Mouse (Mus musculus): ENCODE results near the gene Mcm6. TPM values are rescaled to one million over a fixed set of nuclear protein-coding genes. Genes with fewer than 3 reads are reported as not detected.

Mcm6 gene
- total RNA-seq (2017) = 366 and 400 TPM in 2 replicates

DNA sequence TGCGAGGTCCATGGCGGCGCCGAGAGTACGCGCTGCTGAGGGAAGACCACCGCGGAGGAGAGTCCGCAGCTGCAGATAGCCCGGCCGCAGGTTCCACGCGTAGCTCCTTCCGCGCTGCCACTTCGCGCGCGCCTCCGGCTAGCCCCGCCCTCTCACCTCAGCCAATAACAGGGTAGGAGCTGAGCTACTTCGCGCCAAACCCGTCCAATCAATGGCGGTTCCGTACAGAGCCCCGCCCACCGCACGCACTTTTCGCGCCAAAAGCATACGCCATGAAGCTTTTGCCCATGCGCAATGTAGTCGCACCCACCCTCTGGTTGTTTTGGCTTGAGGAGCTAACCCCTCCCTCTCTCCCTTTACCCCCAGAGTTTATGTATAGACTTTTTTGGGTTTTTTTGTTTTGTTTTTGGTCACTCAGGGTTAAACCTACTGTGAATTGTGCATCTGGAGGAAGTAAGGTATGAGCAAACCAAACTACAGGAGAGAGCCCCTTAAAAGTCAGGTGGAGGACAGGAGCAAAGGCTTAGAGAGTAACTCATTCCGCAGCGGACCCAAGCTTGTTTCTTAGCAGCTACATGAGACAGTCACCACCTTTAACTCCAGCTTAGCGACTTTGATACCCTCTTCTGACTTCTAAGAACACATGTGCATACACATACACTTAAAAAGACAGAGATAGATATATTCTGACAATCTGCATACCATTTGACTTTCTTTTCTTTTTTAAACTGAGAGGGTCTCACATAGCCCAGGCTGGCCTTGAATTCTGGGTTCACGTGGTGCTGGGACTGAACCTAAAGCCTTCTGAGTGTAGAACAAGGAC lies at the start of gene Mcm6:
TSS of gene Mcm6 (minus strand) at position 111 of the 823 bp plus-strand sequence.
- ATAC-seq (replicated peaks in 1 of 2; ENCODE audit: insufficient read depth in 1 of 2, low FRiP score in 2 of 2, low TSS enrichment in 1 of 2, low read depth in 1 of 2, poor library complexity in 2 of 2, severe bottlenecking in 2 of 2) = peak; percentile 93 to 95

DNA sequence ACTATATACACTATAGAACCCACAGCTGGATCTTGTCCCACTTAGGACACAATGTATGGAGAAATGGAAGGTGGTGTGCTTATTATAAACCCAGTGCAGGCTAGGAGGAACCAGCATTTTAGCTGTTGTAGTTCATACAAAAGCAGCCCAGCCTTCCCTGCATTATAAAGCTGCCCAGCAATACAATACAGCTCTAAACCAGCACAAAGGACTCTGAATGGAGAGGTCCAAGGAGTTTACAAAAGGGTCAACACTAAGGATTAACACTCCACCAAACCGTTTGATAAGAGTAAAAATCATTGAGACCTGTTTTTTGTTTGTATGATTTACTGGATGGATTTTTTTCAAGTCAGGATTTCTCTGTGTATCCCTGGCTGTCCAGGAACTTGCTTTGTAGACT lies 47.4 kb upstream of the Mcm6 start:
- ATAC-seq (replicated peaks in 1 of 2; ENCODE audit: insufficient read depth in 1 of 2, low FRiP score in 2 of 2, low TSS enrichment in 1 of 2, low read depth in 1 of 2, poor library complexity in 2 of 2, severe bottlenecking in 2 of 2) = no peak

DNA sequence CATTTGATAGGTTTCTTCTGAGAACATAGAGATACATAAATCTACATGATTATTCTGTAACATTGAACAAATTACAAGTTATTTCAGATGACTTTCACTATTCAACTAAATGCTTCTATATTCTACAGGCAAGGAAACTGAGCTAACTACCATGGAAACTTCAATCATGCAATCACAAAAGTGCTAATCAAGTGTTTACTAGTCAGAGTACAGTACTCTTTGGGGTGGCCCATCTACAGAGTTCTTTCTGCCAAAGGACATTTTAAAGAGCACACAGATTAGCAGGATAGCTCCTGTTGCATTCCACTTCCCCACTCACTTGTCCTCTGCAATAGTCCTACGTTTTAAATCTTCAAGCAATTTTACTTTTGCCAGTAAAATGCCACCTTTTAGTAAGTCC lies 46.2 kb upstream of the Mcm6 start:
- ATAC-seq (replicated peaks in 1 of 2; ENCODE audit: insufficient read depth in 1 of 2, low FRiP score in 2 of 2, low TSS enrichment in 1 of 2, low read depth in 1 of 2, poor library complexity in 2 of 2, severe bottlenecking in 2 of 2) = no peak

- no peak for ATAC-seq (replicated peaks in 1 of 2; ENCODE audit: insufficient read depth in 1 of 2, low FRiP score in 2 of 2, low TSS enrichment in 1 of 2, low read depth in 1 of 2, poor library complexity in 2 of 2, severe bottlenecking in 2 of 2)
These were observed 45.6 kb upstream of the Mcm6 start for GRCm38 (mm10) chr1:128405041-128405481.

DNA sequence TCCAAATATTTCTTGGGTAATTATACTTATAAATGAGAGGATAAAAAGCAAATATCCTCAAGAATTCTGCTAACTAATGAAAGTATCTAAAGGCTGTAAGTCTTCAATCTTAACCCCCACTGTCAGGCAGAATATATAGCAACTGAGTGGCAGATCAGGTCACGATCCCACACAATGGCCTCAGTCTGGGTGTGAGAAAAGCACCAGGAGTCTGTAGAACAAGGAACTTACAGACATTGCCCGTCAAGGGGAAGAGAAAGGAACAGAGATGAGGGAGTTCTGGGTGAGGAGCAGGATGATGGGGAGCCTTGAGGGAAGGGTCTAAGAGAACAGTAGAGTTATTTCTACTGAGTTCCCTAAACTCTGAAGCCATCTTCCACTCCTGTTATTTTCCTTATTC lies 41.5 kb upstream of the Mcm6 start:
- no peak for ATAC-seq (replicated peaks in 1 of 2; ENCODE audit: insufficient read depth in 1 of 2, low FRiP score in 2 of 2, low TSS enrichment in 1 of 2, low read depth in 1 of 2, poor library complexity in 2 of 2, severe bottlenecking in 2 of 2)

DNA sequence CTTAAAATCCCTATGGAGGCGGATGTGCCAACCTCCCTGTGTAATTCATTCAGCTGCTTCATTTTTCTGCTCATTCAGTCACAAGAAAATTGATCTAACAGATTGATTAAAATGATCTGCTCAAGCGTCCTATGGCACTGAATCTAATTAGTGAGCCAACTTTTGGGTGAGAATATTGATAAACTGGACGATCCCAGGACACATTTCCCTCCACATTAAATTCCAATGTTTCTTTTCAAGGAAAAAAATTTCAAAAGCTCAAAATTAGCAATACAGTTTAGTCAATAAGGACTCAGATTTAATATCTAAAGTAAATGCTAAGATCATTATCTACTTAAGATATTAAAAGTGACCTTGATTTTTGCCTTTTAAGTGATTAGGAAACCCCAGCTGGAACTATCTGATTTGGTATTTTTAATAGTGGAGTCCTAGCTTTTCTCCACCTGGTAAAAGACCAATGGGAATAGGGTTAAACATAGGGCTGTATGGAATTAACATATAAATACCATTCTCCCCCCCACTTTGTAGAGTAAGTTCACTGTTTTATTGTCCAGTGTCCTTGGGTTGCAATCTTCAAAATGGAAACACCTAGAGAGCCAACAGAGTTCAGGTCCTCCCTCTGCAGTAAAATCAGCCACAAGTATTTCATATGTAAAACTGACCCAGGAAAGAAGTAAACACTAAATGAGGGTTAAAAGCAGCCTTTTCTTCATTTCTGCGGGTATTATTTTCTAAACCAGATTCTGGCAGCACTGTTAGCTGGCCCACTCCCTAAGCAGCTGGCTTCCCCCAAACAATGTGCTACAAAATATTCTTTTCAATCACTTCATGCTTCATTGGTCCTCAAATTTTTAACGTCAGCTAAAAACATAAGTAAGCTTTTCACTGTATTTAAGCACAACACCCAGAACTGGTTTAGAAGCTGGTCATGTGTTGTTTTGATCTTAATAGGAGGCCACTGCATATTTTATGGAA lies 40.8 kb upstream of the Mcm6 start:
- ATAC-seq (replicated peaks in 1 of 2; ENCODE audit: insufficient read depth in 1 of 2, low FRiP score in 2 of 2, low TSS enrichment in 1 of 2, low read depth in 1 of 2, poor library complexity in 2 of 2, severe bottlenecking in 2 of 2) = no peak

DNA sequence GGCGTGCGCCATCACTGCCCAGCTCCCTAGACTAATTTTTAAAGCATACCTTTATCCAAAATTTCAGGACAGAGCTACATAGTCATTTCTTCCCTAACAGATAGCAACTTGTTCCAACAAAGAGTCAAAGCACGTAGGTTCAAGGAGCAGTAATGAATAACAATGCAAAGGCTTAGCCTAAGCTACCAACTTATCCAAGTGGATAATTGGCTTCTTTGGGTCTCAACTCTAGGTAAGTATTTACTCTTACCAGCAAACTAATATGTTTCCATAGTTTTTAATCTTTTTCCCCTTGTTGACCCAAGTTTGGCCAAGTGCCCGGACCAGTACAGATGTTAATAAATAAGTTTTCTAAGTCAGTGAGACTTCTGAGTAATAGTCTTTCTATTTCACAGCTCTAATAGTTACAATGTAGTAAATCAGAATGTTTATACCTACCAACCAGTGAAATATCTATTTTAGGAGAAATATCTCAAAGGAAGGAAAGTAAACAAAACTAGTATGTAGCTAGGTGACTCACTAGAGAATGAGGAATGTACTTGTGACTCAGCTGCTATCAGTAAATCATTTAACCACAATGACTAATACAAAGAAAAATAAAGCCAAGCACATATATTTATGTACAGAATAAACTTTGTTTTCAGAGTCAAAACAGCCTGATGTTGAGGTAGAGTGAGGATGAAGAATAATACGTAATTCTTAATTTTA lies 39.4 kb upstream of the Mcm6 start:
- ATAC-seq (replicated peaks in 1 of 2; ENCODE audit: insufficient read depth in 1 of 2, low FRiP score in 2 of 2, low TSS enrichment in 1 of 2, low read depth in 1 of 2, poor library complexity in 2 of 2, severe bottlenecking in 2 of 2) = peak; percentile 56 to 71

DNA sequence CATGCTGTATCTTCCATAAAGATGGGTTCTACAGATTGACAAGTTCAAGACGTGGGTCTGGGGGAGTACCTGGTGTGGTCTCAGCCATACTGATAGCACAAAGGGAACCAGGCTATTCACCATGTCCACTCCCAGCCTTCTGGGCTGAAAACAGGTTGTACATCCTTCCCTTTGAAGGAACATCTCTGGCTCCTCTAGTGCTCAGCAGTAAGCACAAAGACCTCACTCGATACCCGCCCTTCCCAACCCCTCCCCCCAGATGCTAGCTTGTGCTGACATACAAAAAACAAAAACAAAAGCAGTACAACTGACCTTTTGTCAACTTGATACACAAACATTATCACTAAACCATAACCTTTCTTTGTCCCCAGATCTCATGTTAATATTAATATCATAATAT lies 35.2 kb upstream of the Mcm6 start:
- no peak for ATAC-seq (replicated peaks in 1 of 2; ENCODE audit: insufficient read depth in 1 of 2, low FRiP score in 2 of 2, low TSS enrichment in 1 of 2, low read depth in 1 of 2, poor library complexity in 2 of 2, severe bottlenecking in 2 of 2)

DNA sequence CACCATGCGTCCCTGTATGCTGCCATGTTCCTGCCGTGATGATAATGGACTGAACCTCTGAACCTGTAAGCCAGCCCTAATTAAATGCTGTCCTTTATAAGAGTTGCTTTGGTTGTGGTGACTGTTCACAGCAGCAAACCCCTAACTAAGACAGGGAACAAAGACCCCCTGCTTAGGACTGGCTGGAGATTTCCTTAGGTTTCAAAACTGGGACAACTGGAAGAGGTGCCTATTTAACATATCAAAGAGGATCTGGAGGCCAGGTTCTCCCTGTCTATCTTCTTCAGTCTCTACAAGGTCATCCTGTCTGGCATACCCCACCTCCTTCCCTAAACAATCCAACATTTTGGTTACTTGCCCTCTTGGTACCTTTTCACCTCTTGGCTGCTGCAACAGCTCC lies 32.9 kb upstream of the Mcm6 start:
- no peak for ATAC-seq (replicated peaks in 1 of 2; ENCODE audit: insufficient read depth in 1 of 2, low FRiP score in 2 of 2, low TSS enrichment in 1 of 2, low read depth in 1 of 2, poor library complexity in 2 of 2, severe bottlenecking in 2 of 2)

GRCm38 (mm10) chr1:128386487-128386886 lies 27.0 kb upstream of the Mcm6 start:
- ATAC-seq (replicated peaks in 1 of 2; ENCODE audit: insufficient read depth in 1 of 2, low FRiP score in 2 of 2, low TSS enrichment in 1 of 2, low read depth in 1 of 2, poor library complexity in 2 of 2, severe bottlenecking in 2 of 2) = peak in 1 of 2 experiments; percentile 82; a peak in 2 of 4 replicates

DNA sequence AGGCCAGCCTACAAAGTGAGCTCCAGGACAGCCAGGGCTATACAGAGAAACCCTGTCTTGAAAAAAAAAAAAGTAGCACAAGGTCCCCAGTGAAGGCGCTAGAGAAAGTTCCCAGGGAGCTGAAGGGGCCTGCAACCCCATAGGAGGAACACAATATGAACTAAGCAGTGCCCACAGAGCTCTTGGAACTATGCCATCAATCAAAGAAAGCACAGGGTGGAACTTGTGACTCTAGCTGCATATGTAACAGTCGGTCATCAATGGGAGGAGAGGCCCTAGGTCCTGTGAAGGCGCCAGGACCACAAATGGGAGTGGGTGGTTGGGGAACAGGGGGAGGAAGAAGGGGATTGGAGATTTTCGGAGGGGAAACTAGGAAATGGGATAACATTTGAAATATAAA lies 17.4 kb upstream of the Mcm6 start:
- ATAC-seq (replicated peaks in 1 of 2; ENCODE audit: insufficient read depth in 1 of 2, low FRiP score in 2 of 2, low TSS enrichment in 1 of 2, low read depth in 1 of 2, poor library complexity in 2 of 2, severe bottlenecking in 2 of 2) = no peak

GRCm38 (mm10) chr1:128372143-128372860 lies 12.8 kb upstream of the Mcm6 start:
- peak in 1 of 2 experiments; percentile 17; a peak in 1 of 4 replicates for ATAC-seq (replicated peaks in 1 of 2; ENCODE audit: insufficient read depth in 1 of 2, low FRiP score in 2 of 2, low TSS enrichment in 1 of 2, low read depth in 1 of 2, poor library complexity in 2 of 2, severe bottlenecking in 2 of 2)

DNA sequence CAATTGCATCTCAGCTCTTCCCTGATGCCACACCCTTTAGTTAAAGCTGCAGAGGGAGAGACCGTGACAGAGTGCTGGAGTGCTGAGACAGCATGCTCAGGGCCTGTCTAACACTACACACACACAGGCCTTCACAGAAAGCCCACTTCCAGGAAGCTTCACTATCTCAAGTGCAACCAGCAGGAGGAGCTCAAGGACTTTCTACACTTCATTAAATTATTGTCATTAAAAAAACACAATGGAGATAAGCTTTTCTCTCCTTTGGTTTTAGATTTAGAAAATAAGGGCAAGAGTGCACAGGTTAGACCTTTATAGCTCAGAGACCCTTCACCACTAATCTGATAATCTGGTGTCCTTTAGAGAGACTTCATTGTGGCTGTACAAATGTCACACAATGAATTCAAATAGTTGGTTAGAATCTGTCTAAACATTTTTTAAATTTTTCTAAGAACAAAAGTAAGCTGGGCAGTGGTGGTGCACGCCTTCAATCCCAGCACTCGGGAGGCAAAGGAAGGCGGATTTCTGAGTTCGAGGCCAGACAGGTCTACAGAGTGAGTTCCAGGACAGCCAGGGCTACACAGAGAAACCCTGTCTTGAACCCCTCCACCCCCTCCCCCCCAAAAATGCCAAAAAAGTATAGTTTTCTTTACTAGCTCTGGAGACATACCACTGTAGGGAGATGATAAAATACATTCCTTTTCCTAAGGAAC lies 9.4 kb upstream of the Mcm6 start:
- ATAC-seq (replicated peaks in 1 of 2; ENCODE audit: insufficient read depth in 1 of 2, low FRiP score in 2 of 2, low TSS enrichment in 1 of 2, low read depth in 1 of 2, poor library complexity in 2 of 2, severe bottlenecking in 2 of 2) = peak; percentile 84 to 89

GRCm38 (mm10) chr1:128360601-128361000 lies 1.1 kb upstream of the Mcm6 start:
- ATAC-seq (replicated peaks in 1 of 2; ENCODE audit: insufficient read depth in 1 of 2, low FRiP score in 2 of 2, low TSS enrichment in 1 of 2, low read depth in 1 of 2, poor library complexity in 2 of 2, severe bottlenecking in 2 of 2) = no peak

DNA sequence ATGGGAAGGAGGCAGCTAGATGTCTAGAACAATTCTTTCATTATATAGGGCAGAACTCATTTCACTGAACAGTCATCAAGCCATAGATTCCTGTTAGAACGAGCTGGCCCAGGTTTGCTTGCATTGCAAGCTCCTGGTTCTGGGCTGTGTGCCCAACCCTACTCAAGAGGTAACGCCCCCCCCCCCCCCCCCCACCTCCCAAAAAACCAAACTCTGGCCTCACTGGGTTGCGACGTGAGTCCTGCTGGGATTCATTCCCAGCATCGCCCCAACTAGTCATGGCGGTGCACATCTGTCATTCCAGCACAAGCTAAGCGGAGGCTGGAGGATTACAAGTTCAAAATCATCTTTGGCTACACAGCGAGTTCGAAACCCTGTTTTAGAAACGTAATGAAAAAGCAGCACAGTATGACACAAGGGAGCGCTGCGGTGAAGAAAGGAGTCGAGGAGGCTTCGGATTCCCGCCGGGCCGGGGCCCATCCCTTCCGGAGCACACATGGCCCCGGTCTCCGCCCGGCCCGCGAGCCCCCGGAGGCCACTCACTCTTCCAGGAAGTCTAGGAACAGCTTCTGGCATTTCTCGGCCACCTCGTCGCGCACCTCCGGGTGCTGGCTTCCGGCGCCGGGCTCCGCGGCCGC lies 429 bp downstream of the Mcm6 start:
- ATAC-seq (replicated peaks in 1 of 2; ENCODE audit: insufficient read depth in 1 of 2, low FRiP score in 2 of 2, low TSS enrichment in 1 of 2, low read depth in 1 of 2, poor library complexity in 2 of 2, severe bottlenecking in 2 of 2) = peak in 1 of 2 experiments; percentile 6; a peak in 2 of 4 replicates

DNA sequence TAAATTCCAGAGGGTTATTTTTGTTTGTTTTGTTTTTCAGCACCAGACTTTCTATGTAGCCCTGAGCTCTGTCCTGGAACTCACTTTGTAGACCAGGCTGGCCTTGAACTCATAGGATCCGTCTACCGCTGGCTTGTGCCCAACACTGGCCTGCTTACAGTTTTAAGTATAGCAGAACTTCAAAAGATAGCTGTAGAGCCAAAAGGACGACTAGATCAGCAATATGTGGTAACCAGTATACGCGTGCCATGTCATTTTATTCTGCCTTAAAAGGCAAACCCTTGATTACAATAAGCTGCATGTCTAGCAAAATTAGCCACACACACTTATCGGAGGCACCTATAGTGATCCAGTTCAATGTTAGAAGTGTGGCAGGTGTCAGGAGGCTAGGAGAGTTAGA lies 1.2 kb downstream of the Mcm6 start:
- no peak for ATAC-seq (replicated peaks in 1 of 2; ENCODE audit: insufficient read depth in 1 of 2, low FRiP score in 2 of 2, low TSS enrichment in 1 of 2, low read depth in 1 of 2, poor library complexity in 2 of 2, severe bottlenecking in 2 of 2)
